Mouse (Mus musculus): ENCODE measurements around the gene Gm45618.

- TF ChIP-seq CTCF (IDR thresholded peaks at IDR 0.05; ENCODE audit: extremely low read depth, insufficient read depth, low read length) = no peak
- TF ChIP-seq POLR2A (IDR thresholded peaks at IDR 0.05; ENCODE audit: extremely low read depth, insufficient read depth, low read length) = no peak
Measured at GRCm38 (mm10) chr7:142074146-142074886, 46.2 kb downstream of the Gm45618 start.

All from cortical plate, adult 2 months (tissue).